Mouse (Mus musculus): Measurements from ENCODE around the gene Ralgds. TPM values are rescaled to one million over a fixed set of nuclear protein-coding genes. Genes with fewer than 3 reads are reported as not detected.
"Not testable (repeated sequence)": the region's sequence is repeated elsewhere in the genome, so short reads cannot be mapped to it uniquely, and the experiment has no call there.

The Ralgds gene
- total RNA-seq, 4 experiments from 2014 or later: 33.3 to 51.0 (median 38.6) TPM

DNA sequence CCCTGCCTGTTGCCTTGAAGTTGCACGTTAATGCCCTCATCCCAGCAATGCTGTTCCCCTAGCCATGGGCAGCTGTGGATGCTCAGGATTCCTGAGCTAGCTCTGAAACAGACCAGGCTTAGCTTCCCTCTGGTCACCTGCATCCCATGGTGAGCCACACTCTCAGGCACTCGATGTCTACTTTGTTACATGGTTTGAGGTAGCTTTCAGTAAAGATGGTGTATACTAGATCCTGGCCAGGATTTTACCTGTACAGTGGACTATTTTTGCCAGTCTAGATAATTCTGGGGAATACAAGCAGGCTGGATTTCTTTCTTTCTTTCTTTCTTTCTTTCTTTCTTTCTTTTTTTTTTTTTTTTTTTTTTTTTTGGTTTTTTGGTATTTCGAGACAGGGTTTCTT lies 7.1 kb upstream of the Ralgds start, which contains the start of gene Gm10134:
Gm10134 (plus strand) TSS at position 301 of the 400 bp plus-strand sequence.
- no peak for DNase-seq

DNA sequence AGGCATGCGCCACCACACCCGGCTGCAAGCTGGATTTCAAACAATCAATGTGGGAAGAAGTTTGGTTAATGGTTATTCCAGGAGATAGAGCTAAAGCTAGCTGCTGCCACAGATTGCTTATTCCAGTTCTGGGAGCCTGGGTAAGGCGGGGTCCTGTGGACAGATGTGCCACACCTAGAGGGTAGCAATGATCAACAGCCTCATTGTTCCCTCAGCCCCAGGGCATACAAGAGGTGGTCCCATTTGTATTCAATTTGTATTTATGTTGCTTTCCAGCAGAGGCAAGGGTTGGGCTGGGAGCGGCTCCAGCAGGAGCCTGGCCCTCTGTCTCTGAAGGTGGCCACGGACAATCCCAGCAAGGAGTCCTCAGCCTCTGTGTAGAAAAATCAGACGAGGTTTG lies 6.6 kb upstream of the Ralgds start:
- no peak for DNase-seq

DNA sequence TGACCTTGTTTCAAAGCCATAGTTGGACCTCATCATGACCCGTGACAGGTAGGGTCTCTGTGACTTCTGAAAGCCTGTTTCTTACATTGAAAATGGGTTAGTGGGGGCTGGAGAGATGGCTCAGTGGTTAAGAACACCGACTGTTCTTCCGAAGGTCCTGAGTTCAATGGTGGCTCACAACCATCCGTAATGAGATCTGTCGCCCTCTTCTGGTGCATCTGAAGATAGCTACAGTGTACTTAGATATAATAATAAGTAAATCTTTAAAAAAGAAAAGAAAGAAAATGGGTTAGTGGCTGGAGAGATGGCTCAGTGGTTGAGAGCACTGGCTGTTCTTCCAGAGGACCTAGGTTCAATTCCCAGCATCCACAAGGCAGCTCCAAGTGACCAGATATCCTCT lies 1.3 kb upstream of the Ralgds start:
- DNase-seq: not testable (repeated sequence)

DNA sequence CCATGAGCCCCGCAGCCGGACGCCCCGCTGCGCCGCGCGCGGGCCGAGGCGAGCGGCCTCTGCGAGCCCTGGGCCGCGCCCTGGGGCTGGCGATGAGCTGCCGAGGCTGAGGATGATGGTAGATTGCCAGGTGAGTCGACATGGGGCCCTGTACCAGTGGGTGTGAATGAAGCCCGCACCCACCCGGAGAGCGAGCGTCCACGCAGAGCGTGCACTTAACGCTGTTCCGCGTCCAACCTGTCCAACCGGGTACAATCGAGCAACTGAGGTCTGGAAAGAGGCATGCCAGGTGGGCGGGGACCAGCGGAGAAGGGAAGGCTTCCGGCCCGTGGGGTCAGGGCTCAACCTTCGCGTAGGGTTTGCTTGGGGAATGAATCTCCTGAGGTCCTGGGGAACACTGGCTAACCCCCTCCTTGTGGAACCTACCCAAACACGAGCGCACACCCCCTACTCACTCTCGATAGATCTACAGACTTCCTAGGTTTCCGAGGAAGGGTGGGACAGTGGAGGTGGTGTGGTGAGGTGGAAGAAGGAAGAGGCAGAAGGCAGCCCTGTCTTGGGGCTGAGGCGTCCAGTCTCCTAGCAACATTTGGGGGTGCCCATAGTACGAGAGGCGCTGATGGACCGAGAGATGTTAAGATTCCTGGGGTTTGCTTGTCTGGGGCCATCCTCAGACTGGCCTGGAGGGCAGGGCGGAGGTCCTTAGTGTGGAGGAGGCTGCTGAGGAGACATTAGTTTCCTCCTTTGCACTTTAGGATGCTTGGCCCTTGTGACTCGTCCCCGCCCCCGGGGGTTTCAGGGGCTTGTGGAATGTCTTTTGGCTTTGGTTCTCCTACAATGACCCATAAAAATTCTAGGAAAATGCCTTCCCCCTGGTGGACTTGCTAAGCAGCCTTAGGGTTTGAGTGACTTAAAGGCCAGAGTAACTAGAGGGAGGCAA lies 776 bp downstream of the Ralgds start:
- no peak for DNase-seq

DNA sequence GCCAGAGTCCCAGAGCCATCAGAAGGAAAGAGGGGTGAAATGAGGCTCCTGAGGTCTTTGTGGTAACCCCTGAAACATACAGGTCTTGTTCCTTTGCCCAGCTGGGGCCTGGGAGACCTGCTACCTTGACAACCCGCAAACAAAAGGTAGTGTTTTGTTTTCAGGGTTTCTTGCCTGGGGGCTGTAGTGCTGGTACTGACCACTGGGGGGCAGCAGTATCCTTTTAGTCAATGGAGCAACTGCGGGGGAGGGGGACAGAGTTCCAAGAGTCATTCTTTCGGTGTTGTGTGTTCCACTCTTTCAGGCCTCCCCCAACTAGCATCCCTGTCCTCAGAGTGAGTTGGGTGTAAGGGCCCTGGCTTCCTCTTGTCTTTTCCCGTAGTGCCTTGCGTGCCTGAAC lies 1.6 kb downstream of the Ralgds start:
- no peak for DNase-seq

DNA sequence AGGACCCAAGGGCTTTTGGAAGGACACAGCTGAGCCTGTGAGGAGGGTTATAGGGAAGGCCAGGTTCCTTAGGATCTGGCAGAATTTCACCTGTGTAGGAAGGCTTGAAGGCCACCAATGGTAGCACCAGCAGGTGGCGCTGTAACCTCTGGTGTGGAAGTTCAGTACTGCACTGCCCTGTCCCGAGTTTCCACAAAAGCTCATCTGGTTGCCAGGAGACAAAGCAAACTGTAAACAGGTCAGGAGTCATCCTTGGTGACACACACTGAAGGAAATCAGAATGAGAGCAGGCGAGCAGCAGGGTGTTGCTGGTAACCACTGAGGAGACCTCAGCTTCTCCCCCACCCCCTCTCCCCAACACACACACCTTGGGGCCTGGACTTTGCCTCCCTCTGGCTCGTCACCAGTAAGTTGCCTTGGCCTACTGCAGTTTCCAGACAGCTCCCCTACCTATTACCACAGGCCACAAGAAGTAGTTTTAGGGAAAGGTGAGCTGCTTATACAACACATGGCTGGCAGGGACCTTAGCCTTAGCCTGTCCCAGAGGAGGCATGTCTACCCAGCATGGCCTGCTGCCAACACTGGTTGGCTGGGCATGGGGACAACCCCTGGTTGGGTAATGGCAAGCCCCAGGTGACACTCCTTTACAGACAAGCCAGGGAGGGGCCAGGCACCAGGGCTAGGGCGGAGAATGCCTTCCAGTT lies 4.4 kb downstream of the Ralgds start:
- DNase-seq: peak; percentile 80

DNA sequence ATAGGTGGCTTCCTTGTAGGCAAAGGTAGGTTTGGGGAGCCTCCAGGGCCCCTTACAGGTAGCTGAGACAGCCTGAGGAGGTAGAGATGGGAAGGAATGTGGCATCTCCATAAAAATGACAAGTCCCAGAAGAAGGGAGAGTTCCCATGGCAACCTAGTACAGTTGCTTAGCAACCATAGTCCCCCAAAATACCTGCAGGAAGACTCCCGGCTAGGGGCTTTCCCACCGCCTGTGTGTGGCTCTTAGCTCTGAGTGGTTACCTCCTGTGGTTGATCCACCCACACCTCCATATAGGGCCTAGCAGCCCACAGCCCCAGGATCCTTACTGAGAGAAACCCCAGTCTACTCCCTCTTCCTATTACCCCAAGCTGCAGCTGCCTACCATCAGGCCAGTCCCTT lies 5.3 kb downstream of the Ralgds start:
- no peak for DNase-seq

DNA sequence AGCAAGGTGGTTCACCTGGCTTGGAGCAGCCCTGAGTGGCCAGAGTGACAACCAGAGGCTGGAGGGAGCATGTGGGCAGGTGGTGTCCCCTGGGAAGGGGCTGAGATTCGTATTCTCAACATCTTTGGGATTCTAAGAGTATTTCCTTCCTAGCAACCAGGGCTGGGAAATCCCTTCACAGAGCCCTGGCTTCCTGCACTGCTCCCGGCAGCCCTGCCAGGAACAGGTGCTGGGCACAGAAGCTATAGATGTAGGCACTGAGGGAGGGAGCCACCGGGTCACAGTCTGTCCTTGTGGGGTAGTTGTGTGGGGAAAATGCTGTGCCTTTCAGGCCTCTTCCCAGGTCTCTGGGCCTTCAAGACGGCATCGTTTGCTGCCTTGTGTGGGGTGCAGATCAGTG lies 7.7 kb downstream of the Ralgds start:
- no peak for DNase-seq

DNA sequence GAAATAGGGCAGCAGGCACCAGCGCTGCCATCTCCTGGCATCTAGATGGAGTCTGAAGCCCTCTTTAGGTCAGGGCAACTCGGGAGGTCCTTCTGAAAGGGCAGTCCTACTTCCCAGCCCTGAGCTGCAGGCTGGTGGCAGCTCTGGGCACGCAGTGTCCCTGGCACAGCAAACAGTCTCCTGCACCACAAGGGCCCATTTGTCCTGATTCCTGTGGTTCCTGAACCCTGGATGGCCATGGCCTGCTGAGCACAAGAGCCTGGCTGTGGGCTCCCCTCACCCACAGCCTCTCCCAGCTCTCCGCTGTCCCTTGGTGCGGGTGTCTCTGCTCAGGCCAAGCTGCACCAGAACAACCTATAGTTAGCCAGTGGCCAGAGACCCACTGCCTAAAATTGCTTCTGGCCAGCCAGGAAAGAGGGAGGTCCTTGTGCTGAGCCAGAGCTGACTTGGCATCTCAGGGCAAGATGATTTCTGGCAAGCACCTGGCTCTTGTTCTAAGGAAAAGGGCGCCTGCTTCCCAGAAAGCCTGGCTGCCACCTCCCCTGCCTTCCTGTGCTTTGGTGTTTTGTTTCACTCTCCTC lies 8.7 kb downstream of the Ralgds start:
- DNase-seq: no peak

DNA sequence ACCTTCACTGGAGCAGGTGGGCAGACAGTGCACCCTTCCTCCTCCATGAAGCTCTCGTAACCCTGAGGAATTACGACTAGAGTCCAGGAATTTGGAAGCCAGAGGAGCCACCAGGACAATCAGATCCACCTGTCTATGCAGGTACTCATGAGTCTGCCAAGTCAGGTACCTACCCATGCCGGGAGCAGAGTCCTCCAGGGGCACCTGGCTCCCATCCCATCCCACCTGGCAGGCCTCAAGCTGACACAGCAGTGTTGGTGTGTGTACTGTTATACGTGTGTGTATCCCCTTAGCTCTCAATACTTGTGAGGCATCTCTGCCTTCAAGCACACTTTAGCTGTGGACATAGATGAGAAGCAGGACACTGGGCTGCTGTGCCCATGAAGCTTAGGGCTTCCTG lies 9.2 kb downstream of the Ralgds start:
- no peak for DNase-seq

DNA sequence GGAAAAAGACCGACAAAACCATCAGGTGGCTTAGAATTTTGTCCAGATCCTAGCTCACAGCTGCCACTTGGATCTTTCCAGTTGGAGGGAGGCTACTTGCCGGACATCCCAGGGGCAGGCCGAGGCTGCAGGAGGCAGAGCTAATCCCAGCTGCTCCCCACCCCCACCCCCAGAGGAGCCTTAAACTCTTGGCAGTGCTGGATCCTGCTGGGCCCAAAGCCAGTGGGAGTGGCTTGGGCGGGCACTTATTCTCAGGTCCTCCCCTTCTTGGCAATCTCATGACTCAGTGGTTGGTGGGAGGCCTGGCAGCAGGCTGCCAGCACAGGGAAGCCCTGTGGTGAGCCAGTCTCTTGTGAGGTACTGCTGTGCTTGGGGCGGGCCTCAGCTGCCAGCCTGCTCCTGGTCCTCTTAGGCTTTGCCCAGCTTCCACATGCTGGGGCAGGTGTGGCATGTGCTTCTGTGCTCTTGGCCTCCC lies 10.8 kb downstream of the Ralgds start:
- DNase-seq: peak; percentile 92

DNA sequence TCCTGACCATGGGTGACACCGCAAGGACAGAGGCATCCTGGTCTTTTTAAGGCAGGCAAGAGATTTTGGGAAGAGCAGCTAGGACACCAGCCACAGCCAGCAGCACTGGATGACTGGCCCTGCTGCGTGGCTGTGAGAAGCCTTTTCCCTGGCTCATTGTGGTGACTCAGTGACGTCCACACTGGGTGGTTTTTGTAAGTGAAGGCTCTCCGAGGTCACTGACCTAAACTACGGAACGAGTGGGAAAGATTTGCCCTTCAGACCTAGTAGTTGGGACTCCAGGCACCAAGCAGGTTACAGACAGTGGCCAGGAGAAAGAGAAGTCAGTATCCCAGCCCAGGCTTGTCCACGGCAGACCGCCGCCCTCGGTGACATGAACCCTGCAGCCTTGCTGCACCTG lies 11.5 kb downstream of the Ralgds start:
- peak; percentile 71 for DNase-seq

DNA sequence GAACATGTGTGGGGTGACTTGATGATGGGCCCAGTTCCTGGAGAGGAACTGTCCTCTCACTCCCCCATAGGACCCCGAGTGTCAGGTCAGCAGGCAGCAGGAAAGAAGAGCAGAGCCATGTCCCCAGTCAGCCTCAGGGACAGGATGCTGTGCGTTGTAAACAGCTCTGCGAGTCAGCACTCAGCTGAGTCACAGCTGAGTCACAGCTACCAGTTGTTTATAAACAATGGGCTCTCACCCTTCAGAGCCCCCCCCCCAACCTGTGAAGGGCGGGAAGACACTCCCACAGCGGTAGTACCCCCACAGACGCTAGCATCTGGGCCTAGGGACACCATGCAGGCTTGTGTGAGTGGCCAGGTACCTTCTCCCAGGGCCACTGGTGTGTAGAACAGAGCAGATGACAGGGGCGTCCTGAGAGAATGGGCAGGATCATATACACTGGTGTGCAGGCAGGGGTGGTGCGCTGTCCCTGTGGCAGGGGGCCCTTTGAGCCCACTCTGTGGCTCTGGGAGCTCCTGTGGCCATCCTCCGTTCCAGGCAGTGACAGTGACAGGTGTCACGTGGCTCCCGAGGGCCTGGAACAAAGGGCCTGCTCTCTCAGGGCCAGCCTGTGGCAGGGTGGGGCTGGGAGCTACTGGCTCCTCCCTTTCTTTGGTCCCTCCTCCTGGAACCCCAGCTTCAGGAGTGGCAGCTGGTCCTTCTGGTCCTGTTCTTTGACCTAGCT lies 12.5 kb downstream of the Ralgds start:
- DNase-seq: peak; percentile 89

DNA sequence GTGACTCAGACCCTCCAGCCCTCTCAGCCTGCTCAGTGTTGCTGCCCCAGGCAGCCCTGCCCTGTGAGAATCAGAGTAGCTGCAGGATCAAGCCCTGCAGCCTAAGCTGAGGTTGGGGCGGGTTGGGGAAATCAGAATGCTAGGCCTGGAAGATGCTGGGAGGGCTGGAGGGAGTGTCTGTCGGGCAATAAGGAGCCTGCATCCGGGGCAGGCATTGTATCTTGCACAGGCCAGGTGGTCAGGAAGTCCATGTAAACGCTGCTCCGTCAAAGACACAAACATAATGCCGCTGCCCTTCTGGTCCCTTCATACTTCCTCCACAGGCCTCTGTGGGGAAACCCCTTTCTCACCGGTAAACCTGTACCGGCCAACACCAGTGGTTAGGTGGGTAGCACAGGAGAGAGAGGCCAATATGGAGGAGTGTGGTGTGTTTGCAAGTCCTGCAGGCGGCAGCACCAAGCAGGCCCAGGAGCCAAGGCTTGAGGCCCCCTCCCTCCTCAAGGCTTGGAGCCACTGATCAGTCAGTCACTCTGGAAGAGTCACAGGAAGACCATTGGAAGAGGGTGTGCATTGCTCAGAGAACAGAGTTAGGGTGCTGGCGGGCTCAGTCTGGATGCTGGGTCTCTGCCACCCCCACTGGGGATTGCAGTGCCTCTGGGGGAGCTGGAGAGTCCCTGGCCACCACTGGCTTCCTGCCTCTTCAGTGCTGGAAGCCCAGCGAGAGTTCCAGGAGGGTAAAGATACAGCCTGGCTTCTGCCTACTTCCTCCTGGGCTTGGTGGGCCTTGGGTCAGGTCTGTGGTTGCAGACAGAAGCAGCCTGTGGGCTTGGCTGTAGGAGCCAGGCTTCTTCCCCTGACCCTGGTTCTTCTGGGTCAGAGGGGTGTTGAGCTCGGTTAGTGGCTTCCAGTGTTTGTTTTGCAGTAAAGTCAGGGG lies 13.3 kb downstream of the Ralgds start:
- no peak for DNase-seq

DNA sequence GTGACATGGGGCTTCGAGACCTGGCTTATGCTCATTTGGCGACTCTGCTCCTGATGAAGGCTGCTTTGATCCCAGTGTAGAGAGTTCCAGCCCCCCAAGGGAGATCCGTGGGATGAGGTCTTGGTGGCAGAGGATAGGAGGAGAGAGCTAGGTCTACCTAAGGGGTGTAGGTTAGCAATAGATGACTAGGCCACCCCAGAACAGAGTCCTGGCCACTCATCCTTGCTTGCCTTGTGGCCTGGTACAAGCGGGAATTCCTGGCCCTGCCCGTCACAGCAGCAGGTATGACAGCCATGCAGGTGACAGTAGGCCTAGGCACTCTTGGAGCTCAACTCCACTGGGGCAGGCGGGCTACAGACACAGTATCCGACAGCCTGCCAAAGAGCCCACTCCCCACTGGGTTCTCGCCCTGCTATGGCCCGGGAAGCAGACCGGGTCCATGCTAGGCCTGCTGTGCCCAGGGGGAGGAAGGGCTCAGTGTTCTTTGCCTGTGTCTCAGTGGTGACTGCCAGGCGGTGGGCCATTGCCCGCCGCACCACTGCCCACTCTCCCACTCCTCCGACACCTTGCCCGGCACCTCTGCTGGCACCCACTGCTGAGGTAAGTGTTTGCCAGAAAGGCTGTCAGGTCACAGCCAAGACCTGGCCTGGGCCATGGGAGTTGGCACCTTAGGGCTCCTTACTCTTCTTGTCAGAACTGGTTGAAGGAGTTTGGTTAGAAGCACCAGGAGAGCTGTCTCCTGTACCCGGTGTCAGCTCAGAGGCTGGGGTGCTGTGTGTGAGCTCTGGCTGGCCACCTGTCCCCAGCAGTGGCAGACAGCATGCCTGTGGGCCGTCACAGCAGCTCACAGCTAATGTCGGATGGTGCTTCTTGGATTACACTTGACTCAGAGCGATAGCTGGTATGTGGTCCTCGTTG lies 14.8 kb downstream of the Ralgds start:
- DNase-seq: no peak

DNA sequence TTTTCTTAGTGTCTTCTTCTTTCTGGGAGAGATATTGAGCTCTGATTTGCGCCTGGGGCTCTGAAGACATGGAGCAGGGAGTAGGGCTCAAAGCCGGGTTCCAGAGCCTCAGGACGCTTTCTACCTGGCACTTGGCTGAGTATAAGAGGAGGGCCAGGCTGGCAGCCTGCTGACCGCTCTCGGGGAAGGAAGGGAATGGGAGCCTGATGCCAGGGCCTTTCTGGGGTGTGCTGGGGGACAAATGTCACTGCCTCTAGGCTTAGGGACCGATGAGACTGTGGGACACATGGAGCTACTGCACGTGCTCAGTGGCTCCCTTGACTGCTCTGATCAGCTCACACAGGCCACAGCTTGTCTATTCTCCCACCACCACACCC lies 15.4 kb downstream of the Ralgds start:
- no peak for DNase-seq

DNA sequence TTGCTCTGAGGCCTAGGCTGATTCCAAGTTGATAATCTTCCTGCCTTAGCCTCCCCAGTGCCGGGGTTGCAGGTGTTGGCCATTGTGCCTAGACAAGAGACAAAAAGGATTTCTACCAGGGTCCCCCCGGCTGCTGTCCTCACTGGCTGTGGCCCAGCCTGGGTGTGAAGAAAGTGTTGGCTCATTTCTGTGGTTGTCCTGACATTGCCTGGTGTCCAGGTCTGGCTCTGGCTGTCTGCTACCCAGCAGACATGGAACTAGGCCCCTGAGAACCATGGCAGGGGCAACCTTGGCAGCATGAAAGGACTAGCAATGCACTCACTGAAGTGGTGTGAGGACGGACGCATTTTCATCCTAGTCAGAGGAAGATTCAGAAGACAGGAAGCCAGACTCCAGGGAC lies 16.9 kb downstream of the Ralgds start:
- no peak for DNase-seq

DNA sequence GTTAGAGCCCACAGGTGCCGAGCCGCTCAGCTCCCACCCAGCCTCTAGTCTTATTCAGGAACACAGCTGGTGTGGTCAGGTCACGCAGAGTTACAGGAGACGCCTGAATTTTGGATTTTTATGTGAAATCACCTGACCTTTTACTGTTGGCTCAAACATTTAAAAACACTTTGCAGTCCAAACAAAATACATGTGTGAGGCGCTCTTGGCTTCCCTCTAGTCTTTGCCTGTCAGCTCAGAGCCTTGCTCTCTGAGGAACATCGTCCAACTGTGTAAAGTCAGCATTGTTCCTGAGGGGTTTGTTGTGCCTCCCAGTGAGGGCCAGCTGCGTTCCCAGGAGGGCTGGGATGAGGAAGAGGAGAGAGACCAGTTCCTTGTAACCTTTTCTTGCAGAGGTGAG lies 17.4 kb downstream of the Ralgds start:
- DNase-seq: no peak

DNA sequence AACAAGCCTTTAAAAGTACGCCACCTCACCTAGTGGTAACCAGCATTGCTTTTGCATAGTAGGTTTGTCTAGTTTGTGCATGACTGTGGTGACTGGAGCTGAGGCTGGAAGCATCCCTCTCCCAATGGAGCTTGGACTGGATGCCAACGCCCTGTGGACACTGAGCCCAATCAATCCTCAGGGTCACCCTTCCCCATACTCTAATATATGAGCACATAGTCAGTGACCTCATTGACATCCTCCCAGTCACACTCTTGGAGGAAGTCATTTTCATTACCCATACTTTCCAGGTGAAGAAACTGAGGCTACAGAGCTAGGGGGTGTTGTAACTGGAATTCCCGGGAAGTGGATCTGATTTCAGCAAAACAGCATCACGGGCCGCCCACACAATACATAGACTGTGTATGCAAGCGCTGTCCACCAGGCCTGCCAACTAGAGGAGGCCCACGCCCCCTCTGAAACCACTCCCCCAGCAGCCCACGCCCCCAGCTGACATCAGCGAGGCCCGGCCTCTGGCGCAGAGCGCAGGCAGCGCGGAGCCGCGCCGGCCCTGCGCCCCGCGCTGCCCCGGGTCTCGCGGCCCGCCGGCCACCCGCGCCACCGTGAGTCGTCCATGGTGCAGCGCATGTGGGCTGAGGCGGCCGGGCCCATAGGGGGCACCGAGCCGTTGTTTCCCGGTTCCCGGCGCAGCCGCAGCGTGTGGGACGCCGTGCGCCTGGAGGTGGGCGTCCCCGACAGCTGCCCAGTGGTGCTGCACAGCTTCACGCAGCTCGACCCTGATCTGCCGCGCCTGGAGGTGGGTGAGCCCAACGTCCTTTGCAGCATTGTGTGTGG lies 20.2 kb downstream of the Ralgds start:
- peak; percentile 85 for DNase-seq
